Mouse (Mus musculus): Measurements from ENCODE around the gene Ube2z. TPM values are rescaled to one million over a fixed set of nuclear protein-coding genes. Genes with fewer than 3 reads are reported as not detected.

The Ube2z gene
- 15.3 and 17.9 TPM in 2 replicates for polyA plus RNA-seq (2012; rRNA removed)

GRCm38 (mm10) chr11:96065215-96065911, at the start of gene Ube2z:
Ube2z (minus strand) TSS chr11:96065388.

GRCm38 (mm10) chr11:96111751-96112150, 46.6 kb upstream of the Ube2z start, which contains the start of gene Calcoco2:
Calcoco2 (minus strand) TSS chr11:96111964.

GRCm38 (mm10) chr11:96075509-96076220, 10.5 kb upstream of the Ube2z start, which contains the start of gene Atp5g1:
Atp5g1 (minus strand) TSS chr11:96075670.

GRCm38 (mm10) chr11:96034596-96035052, 30.6 kb downstream of the Ube2z start, which contains the start of gene Snf8:
Snf8 (plus strand) TSS chr11:96034885.

GRCm38 (mm10) chr11:96005403-96006271, 59.6 kb downstream of the Ube2z start, which contains the start of gene Igf2bp1:
Igf2bp1 (minus strand) TSS chr11:96005940.

Other genes with a start within 250 kb of the Ube2z start
- gene Phospho1, start 240.9 kb downstream of the Ube2z start, polyA plus RNA-seq (2012; rRNA removed) = 14.2 and 23.4 TPM in 2 replicates
- gene Gngt2, start 228.2 kb downstream of the Ube2z start, polyA plus RNA-seq (2012; rRNA removed) = 12.9 and 13.6 TPM in 2 replicates
- gene Abi3, start 222.9 kb downstream of the Ube2z start, polyA plus RNA-seq (2012; rRNA removed) = 4.0 and 5.3 TPM in 2 replicates
- 0.02 TPM in 1 of 2 replicates, not detected in the other for gene B4galnt2, start 150.5 kb downstream of the Ube2z start, polyA plus RNA-seq (2012; rRNA removed)
- gene Igf2bp1, start 59.4 kb downstream of the Ube2z start, polyA plus RNA-seq (2012; rRNA removed) = 4.6 and 5.0 TPM in 2 replicates
- gene Gip, start 40.8 kb downstream of the Ube2z start, polyA plus RNA-seq (2012; rRNA removed) = not detected in 2 replicates
- gene Snf8, start 30.5 kb downstream of the Ube2z start, polyA plus RNA-seq (2012; rRNA removed) = 30.0 and 32.7 TPM in 2 replicates
- 191 and 226 TPM in 2 replicates for gene Atp5g1, start 10.3 kb upstream of the Ube2z start, polyA plus RNA-seq (2012; rRNA removed)
- gene Calcoco2, start 46.6 kb upstream of the Ube2z start, polyA plus RNA-seq (2012; rRNA removed) = not detected in 2 replicates
- gene Ttll6, start 68.4 kb upstream of the Ube2z start, polyA plus RNA-seq (2012; rRNA removed) = not detected in 2 replicates
- not detected in 2 replicates for gene Hoxb13, start 128.9 kb upstream of the Ube2z start, polyA plus RNA-seq (2012; rRNA removed)
- gene Hoxb9, start 206.1 kb upstream of the Ube2z start, polyA plus RNA-seq (2012; rRNA removed) = 0.02 and 0.11 TPM in 2 replicates
- 0.02 and 0.10 TPM in 2 replicates for gene Hoxb8, start 216.5 kb upstream of the Ube2z start, polyA plus RNA-seq (2012; rRNA removed)
- gene Hoxb7, start 221.2 kb upstream of the Ube2z start, polyA plus RNA-seq (2012; rRNA removed) = 0.05 and 0.14 TPM in 2 replicates
- gene Hoxb6, start 227.1 kb upstream of the Ube2z start, polyA plus RNA-seq (2012; rRNA removed) = 0.17 TPM in 1 of 2 replicates, not detected in the other
- gene Hoxb5, start 237.9 kb upstream of the Ube2z start, polyA plus RNA-seq (2012; rRNA removed) = 0.17 and 0.21 TPM in 2 replicates

All from liver, embryonic 14 days (tissue).